Mouse (Mus musculus): ENCODE data around the gene Pla2g12b. TPM values are rescaled to one million over a fixed set of nuclear protein-coding genes. Genes with fewer than 3 reads are reported as not detected.

Gene Pla2g12b
- not detected in 2 replicates for polyA plus RNA-seq (2014; fragmentation: Nextera tagmentation; extraction: Ambion mirVana)

DNA sequence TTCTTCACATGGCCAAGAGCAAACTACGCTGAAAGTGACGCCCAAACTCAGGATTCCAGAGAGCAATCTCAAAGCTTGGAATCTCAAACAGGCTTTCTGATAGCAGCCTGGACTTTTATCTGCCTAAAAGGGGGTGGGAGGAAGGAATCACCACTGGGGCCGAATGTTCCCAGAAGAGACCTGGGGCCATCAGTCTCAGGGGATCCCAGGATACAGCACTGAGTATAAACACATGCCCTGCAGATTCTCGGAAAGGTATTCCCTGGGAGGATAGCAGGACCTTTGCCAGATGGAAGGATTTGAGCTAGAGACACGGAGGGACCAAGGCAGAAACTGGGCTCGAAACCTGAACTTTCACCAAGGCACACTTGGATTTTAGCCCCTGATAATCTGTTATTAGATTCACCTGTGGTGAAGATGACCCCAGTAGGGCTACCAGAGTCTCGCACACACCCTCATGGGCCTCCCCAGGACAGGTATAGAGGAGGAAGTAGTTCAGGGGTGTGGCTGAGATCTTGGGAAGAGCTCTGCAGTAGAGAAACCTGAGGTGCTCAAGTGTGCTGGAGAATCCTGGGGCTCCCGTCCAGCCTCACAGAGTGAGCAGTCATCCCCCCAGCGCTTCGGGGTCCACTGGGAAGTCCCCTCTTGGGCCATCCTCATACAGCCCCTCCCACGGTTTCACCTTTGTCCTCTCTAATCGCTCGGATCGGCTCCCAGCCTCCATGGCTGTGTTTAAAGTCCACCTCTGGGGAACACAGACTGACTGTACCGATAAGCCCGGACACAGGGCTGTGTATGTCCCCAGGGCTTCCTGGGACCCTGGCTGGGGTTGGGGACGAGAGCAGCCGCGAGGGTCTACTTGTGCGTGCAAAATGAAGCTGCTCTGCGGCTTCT is at the start of gene Pla2g12b:
TSS of gene Pla2g12b (plus strand) at position 762 of the 894 bp plus-strand sequence.
- Histone ChIP-seq H3K4me1 (ENCODE audit: control insufficient read depth, insufficient read depth, low read length) (no peaks in the 10 kb centered on the region), H3K27me3 (ENCODE audit: control insufficient read depth, insufficient read depth, low read length) (no peaks in the 10 kb centered on the region), H3K9ac (replicated peaks; ENCODE audit: low read depth, low read length) (no peak within 1 kb of the TSS), H3K4me3 (ENCODE audit: low read depth, low read length) (no peak within 1 kb of the TSS), H3K9me3 (ENCODE audit: control insufficient read depth, low read length) (no peaks in the 10 kb centered on the region), H3K4me2 (ENCODE audit: low read depth, low read length) (no peak within 1 kb of the TSS), H3K36me3 (ENCODE audit: control insufficient read depth, insufficient read depth, low read length) (no peaks in the 10 kb centered on the region), H3K27ac (ENCODE audit: low read depth, low read length) (no peak within 1 kb of the TSS)
- no peak for ATAC-seq (ENCODE audit: low read depth)
- 75% methylated on average over 21 of the region's 21 CpGs for WGBS

DNA sequence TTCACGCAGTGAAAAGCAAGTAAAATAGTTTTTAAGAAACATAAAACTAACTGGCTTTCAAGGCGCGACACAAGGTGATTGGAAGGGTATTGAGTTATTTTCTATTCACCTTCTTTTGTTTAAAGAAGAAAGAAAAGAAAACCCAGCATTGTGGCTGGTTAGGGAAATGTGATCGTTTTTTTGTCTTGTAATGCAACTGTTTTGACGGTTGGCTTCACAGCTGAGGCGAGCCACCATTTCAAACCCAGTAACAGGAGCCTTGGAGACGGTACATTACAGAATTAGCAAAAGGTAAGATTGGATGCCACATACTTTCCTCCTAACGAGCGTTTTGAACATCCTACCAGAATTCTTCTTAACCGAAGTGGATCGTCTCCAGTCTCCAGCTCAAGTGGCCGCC is 49.3 kb upstream of the Pla2g12b start:
- H3K36me3 ChIP-seq (ENCODE audit: control insufficient read depth, insufficient read depth, low read length): peaks cover 27% of the 10 kb centered on the region
- H3K27ac ChIP-seq (ENCODE audit: low read depth, low read length): no peak overlapping the region
- no peak overlapping the region for H3K4me3 ChIP-seq (ENCODE audit: low read depth, low read length)
- no peak for ATAC-seq (ENCODE audit: low read depth)
- H3K4me1 ChIP-seq (ENCODE audit: control insufficient read depth, insufficient read depth, low read length): no peaks in the 10 kb centered on the region
- no peaks in the 10 kb centered on the region for H3K27me3 ChIP-seq (ENCODE audit: control insufficient read depth, insufficient read depth, low read length)
- 60% methylated on average over 12 of the region's 12 CpGs for WGBS
- no peak overlapping the region for H3K4me2 ChIP-seq (ENCODE audit: low read depth, low read length)
- no peak overlapping the region for H3K9ac ChIP-seq (replicated peaks; ENCODE audit: low read depth, low read length)
- H3K9me3 ChIP-seq (ENCODE audit: control insufficient read depth, low read length): no peaks in the 10 kb centered on the region

DNA sequence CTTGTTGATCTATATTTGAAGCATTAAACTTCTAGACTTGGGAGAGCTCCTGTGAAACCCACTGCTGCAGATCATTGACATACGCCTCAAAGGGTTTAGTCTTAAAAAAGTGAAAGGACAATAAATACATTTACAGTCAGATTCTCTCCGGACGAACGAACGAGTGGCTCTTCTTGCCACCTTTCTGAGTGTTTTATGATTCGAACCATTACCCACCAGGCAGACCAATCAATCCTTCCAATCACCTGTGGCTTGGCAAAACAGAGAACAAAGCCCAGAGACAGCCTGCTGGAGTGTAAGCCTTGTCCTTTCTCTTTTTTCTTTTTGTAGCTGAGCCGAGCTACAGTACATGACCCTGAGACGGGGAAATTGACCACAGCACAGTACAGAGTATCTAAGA is 48.4 kb upstream of the Pla2g12b start:
- Histone ChIP-seq H3K36me3 (ENCODE audit: control insufficient read depth, insufficient read depth, low read length) (peaks cover 27% of the 10 kb centered on the region), H3K9me3 (ENCODE audit: control insufficient read depth, low read length) (no peaks in the 10 kb centered on the region), H3K27me3 (ENCODE audit: control insufficient read depth, insufficient read depth, low read length) (no peaks in the 10 kb centered on the region), H3K4me2 (ENCODE audit: low read depth, low read length) (no peak overlapping the region), H3K9ac (replicated peaks; ENCODE audit: low read depth, low read length) (no peak overlapping the region), H3K4me1 (ENCODE audit: control insufficient read depth, insufficient read depth, low read length) (no peaks in the 10 kb centered on the region), H3K4me3 (ENCODE audit: low read depth, low read length) (no peak overlapping the region), H3K27ac (ENCODE audit: low read depth, low read length) (no peak overlapping the region)
- WGBS: 37% methylated on average over 8 of the region's 8 CpGs
- no peak for ATAC-seq (ENCODE audit: low read depth)

DNA sequence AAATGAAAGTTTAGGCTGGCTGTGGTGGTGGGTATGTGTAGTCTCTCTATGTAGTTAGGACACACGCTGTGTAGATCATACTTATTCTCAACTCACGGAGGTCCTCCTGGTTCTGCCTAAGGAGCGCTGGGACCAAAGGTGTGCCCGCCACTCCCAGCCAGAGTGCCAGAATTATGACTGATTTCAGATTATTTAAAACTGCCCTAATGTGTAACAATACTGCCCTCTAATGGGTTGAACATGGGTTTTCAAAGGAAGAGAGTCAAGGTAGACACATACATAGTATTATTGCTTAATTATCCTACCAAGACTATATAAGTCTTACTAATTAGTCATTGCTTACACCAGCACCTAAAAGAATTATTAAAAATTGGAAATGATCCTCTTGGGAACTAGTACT is 44.7 kb upstream of the Pla2g12b start:
- peaks cover 15% of the 10 kb centered on the region for H3K36me3 ChIP-seq (ENCODE audit: control insufficient read depth, insufficient read depth, low read length)
- H3K4me2 ChIP-seq (ENCODE audit: low read depth, low read length): no peak overlapping the region
- H3K9me3 ChIP-seq (ENCODE audit: control insufficient read depth, low read length): no peaks in the 10 kb centered on the region
- no peak overlapping the region for H3K27ac ChIP-seq (ENCODE audit: low read depth, low read length)
- no peak overlapping the region for H3K9ac ChIP-seq (replicated peaks; ENCODE audit: low read depth, low read length)
- no peaks in the 10 kb centered on the region for H3K4me1 ChIP-seq (ENCODE audit: control insufficient read depth, insufficient read depth, low read length)
- H3K4me3 ChIP-seq (ENCODE audit: low read depth, low read length): no peak overlapping the region
- H3K27me3 ChIP-seq (ENCODE audit: control insufficient read depth, insufficient read depth, low read length): no peaks in the 10 kb centered on the region
- no peak for ATAC-seq (ENCODE audit: low read depth)
- WGBS: 90% methylated on average over 4 of the region's 4 CpGs

DNA sequence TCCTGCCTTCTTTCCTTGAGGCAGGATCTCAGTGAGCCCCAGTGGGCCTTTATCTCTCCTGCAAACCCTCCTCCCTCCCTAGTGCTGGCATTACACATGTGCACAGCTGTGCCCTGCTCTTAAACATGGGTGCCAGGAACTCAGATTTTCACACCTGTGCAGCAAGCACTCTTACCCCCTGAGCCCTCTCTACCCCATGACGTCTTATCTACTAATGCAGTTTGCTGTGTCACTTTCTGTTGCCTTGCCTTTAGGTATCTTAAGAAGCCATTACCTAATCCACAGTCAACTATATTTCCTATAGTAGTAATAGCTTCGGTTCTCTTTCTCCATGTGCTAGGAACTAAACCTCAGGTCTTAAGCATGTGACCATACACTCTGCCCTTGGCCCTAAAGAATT is 40.3 kb upstream of the Pla2g12b start:
- no peak for ATAC-seq (ENCODE audit: low read depth)
- H3K4me3 ChIP-seq (ENCODE audit: low read depth, low read length): no peak overlapping the region
- H3K4me2 ChIP-seq (ENCODE audit: low read depth, low read length): no peak overlapping the region
- WGBS: 95% methylated on average over 2 of the region's 2 CpGs
- no peaks in the 10 kb centered on the region for H3K27me3 ChIP-seq (ENCODE audit: control insufficient read depth, insufficient read depth, low read length)
- H3K27ac ChIP-seq (ENCODE audit: low read depth, low read length): no peak overlapping the region
- no peaks in the 10 kb centered on the region for H3K4me1 ChIP-seq (ENCODE audit: control insufficient read depth, insufficient read depth, low read length)
- H3K36me3 ChIP-seq (ENCODE audit: control insufficient read depth, insufficient read depth, low read length): peaks cover 44% of the 10 kb centered on the region; the same call in 1 of the 2 replicates
- H3K9ac ChIP-seq (replicated peaks; ENCODE audit: low read depth, low read length): no peak overlapping the region
- no peaks in the 10 kb centered on the region for H3K9me3 ChIP-seq (ENCODE audit: control insufficient read depth, low read length)

- H3K4me1 ChIP-seq (ENCODE audit: control insufficient read depth, insufficient read depth, low read length): no peaks in the 10 kb centered on the region
- H3K4me2 ChIP-seq (ENCODE audit: low read depth, low read length): no peak overlapping the region
- no peak overlapping the region for H3K27ac ChIP-seq (ENCODE audit: low read depth, low read length)
- peaks cover 51% of the 10 kb centered on the region; the same call in 1 of the 2 replicates for H3K36me3 ChIP-seq (ENCODE audit: control insufficient read depth, insufficient read depth, low read length)
- ATAC-seq (ENCODE audit: low read depth): no peak
- H3K4me3 ChIP-seq (ENCODE audit: low read depth, low read length): no peak overlapping the region
- H3K9me3 ChIP-seq (ENCODE audit: control insufficient read depth, low read length): no peaks in the 10 kb centered on the region
- no peaks in the 10 kb centered on the region for H3K27me3 ChIP-seq (ENCODE audit: control insufficient read depth, insufficient read depth, low read length)
- H3K9ac ChIP-seq (replicated peaks; ENCODE audit: low read depth, low read length): no peak overlapping the region
- 94% methylated on average over 3 of the region's 3 CpGs for WGBS
These were observed 38.9 kb upstream of the Pla2g12b start for GRCm38 (mm10) chr10:59364551-59364950.

DNA sequence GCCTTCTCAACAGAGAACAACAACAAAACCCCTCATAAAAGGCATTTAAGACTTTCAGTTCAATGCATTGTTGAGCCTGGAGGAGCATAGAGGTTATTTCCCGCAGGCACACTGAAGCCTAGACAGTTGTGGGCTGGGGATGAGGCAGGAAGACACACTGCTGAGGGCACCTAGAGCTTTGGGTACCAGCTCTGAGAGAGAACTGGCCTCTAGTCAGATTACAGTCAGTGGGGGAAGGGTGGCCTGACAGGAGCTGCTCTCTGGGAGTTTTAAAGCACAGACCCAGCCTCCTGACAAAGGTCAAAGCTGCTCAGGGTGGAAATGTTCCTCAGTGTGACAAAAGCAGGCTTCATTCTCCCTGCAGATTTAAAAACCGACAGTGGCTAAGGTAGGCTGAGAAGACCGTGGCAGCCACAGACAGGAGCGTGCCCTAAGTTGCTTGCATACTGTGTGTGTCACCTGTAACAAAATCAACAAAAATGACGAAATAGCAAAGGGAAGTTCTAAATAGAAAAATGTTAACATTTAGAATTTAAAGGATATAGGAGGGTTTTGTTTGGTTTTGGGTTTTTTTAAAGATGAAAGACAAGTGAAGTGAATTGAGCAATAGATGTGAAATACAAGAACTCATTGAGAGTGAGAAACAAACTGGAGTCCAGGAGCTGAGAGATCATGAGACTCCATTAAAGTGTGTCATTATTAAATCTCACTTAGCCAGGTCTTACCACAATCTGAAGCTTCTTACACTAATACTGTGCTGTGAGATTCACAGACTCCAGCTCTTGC is 37.5 kb upstream of the Pla2g12b start:
- H3K4me2 ChIP-seq (ENCODE audit: low read depth, low read length): no peak overlapping the region
- H3K27ac ChIP-seq (ENCODE audit: low read depth, low read length): no peak overlapping the region
- H3K9me3 ChIP-seq (ENCODE audit: control insufficient read depth, low read length): no peaks in the 10 kb centered on the region
- no peaks in the 10 kb centered on the region for H3K4me1 ChIP-seq (ENCODE audit: control insufficient read depth, insufficient read depth, low read length)
- H3K36me3 ChIP-seq (ENCODE audit: control insufficient read depth, insufficient read depth, low read length): peaks cover 61% of the 10 kb centered on the region; the same call in 1 of the 2 replicates
- H3K27me3 ChIP-seq (ENCODE audit: control insufficient read depth, insufficient read depth, low read length): no peaks in the 10 kb centered on the region
- WGBS: 73% methylated on average over 5 of the region's 5 CpGs
- ATAC-seq (ENCODE audit: low read depth): no peak
- no peak overlapping the region for H3K4me3 ChIP-seq (ENCODE audit: low read depth, low read length)
- H3K9ac ChIP-seq (replicated peaks; ENCODE audit: low read depth, low read length): no peak overlapping the region

DNA sequence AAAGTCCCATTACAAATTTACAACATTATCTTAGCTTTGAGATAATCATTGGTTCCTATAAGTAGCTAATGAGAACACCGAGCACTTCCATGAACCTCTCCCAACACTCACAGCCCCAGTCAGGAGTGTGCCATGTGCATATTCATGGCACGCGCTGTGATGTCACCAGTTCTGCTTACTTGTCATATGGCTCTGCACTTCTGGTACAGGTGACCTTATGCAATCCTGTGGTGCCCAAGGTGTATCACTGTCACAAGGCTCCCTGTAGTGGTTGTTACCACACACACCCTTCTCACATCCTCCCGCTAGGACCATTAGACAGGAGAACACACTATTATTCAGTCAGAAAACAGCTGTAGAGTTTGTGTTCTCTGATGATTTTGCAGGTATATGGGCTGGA is 36.7 kb upstream of the Pla2g12b start:
- no peak for ATAC-seq (ENCODE audit: low read depth)
- no peaks in the 10 kb centered on the region for H3K9me3 ChIP-seq (ENCODE audit: control insufficient read depth, low read length)
- no peak overlapping the region for H3K4me3 ChIP-seq (ENCODE audit: low read depth, low read length)
- peaks cover 69% of the 10 kb centered on the region; the same call in 1 of the 2 replicates for H3K36me3 ChIP-seq (ENCODE audit: control insufficient read depth, insufficient read depth, low read length)
- no peaks in the 10 kb centered on the region for H3K27me3 ChIP-seq (ENCODE audit: control insufficient read depth, insufficient read depth, low read length)
- H3K27ac ChIP-seq (ENCODE audit: low read depth, low read length): no peak overlapping the region
- no peaks in the 10 kb centered on the region for H3K4me1 ChIP-seq (ENCODE audit: control insufficient read depth, insufficient read depth, low read length)
- WGBS: 93% methylated on average over 4 of the region's 4 CpGs
- no peak overlapping the region for H3K9ac ChIP-seq (replicated peaks; ENCODE audit: low read depth, low read length)
- no peak overlapping the region for H3K4me2 ChIP-seq (ENCODE audit: low read depth, low read length)

DNA sequence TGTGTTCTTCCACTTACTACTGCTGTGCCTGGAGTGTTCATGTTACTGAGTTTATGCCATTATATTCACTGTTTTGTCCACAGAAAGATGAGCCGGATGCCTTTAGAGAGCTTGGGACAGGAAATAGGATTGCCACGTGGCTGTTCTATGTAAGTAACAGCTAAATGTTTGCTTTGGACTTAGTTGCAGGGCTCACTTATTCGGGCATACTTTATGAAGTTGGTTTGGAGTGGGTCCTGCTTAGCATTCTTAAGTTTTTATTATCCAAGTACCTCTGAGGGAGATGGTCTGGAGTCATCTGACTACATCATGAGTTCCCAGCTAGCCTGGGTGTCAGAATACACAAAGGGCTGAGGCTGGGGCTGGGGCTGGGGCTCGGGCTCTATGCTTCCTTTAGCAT is 36.3 kb upstream of the Pla2g12b start:
- Histone ChIP-seq H3K9me3 (ENCODE audit: control insufficient read depth, low read length) (no peaks in the 10 kb centered on the region), H3K4me3 (ENCODE audit: low read depth, low read length) (no peak overlapping the region), H3K27ac (ENCODE audit: low read depth, low read length) (no peak overlapping the region), H3K4me2 (ENCODE audit: low read depth, low read length) (no peak overlapping the region), H3K9ac (replicated peaks; ENCODE audit: low read depth, low read length) (no peak overlapping the region), H3K27me3 (ENCODE audit: control insufficient read depth, insufficient read depth, low read length) (no peaks in the 10 kb centered on the region), H3K4me1 (ENCODE audit: control insufficient read depth, insufficient read depth, low read length) (no peaks in the 10 kb centered on the region), H3K36me3 (ENCODE audit: control insufficient read depth, insufficient read depth, low read length) (peaks cover 68% of the 10 kb centered on the region; the same call in 1 of the 2 replicates)
- ATAC-seq (ENCODE audit: low read depth): no peak
- 95% methylated on average over 4 of the region's 4 CpGs for WGBS
